Mouse (Mus musculus) hematopoietic stem cell, adult 5-6 weeks (primary cell): ENCODE data around the gene Lefty2. TPM values are rescaled to one million over a fixed set of nuclear protein-coding genes. Genes with fewer than 3 reads are reported as not detected.
A peak's percentile ranks its signal among the peaks of the same experiment; 100 is the strongest.
"Not testable (repeated sequence)": the region's sequence is repeated elsewhere in the genome, so short reads cannot be mapped to it uniquely, and the experiment has no call there.

Source experiments
- ATAC-seq, 2 experiments: fragments of 125-278 bp in 1 of 2; replicated peaks in 1 of 2; 2 replicates each; pipeline ENCODE4 v1.8.0; 2016 to 2017; ENCODE audit warnings: inconsistent platforms in 2 of 2, mild to moderate bottlenecking in 2 of 2, moderate number of reproducible peaks in 2 of 2, low read depth in 1 of 2, moderate TSS enrichment in 1 of 2; ENCODE audit not compliant: low FRiP score in 2 of 2, poor library complexity in 2 of 2, severe bottlenecking in 2 of 2, insufficient read depth in 1 of 2, low TSS enrichment in 1 of 2
- total RNA-seq: library from RNA; stranded (forward); fragments of 172-1452, 232-1000 nt; gene quantifications from 2 replicates; pipeline ENCODE4 v1.2.3, GENCODE M21; 2017

Lefty2 gene
- total RNA-seq, 1 experiment from 2014 or later, result not detected

DNA sequence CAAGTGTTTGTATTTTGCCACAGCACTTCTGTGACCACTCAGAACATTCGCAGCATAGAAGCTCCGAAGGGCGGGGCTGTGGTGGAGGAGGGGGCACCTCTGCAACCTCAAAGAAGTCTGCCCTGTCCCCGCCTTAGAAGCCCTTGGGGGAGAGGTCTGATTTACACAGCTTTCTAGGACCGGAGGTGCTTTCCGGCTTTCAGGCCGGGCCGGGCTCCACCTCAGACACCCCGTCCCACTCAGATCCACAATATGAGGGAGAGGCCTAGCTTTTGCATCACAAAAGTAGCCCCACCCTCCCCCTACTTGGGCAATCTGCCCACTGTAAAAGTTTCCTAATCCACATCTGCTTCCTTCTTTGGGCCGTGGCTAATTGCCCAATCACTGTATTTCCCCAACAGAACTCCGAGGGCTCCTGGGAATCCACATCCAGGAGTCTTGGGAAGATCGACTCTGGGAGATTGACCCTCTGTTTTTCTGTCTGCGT lies 4.3 kb upstream of the Lefty2 start:
- peak; percentile 60 to 66 for ATAC-seq

DNA sequence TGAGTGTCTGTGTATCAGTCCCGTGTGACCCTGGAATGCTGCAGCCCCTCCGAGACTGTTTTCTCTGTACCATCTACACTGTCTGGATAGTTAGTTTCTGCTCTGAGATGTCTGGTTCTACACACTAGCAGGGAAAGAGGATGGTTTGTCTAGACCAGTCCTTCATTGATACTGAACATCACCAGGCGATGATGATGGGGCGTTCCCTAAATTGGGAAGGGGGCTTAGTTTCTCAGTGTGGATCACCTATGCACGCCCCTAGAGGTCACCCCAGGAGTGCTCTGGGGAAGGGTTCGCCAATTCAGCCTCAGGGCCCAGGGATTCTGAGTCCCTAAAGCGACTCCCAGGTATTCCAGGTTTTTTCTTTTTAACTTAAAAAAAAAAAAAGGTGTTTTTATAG lies 3.7 kb upstream of the Lefty2 start:
- 0 out of 4 replicates have a peak, but pooled peaks of 1 of the 2 experiments have one; percentile 0 for ATAC-seq

DNA sequence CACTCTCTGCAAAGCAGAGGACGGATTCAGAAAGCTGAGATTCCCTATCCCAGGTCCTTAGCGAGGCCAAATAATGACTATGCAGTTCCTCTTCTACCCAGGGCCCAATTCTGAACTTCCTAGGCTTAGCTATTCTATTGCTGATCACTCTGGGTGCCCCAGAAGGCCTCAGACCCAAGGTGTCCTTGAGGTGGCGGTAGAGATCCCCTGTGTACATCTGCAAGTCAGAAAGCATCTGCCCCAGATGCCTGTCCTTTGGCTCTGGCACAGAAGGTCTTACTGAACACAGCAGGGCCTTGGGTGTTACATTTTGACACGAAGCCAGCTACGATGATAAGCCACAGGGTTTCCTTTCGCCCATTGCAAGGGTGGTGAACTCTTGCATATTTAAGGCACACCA lies 3.1 kb upstream of the Lefty2 start:
- peak; percentile 56 for ATAC-seq

DNA sequence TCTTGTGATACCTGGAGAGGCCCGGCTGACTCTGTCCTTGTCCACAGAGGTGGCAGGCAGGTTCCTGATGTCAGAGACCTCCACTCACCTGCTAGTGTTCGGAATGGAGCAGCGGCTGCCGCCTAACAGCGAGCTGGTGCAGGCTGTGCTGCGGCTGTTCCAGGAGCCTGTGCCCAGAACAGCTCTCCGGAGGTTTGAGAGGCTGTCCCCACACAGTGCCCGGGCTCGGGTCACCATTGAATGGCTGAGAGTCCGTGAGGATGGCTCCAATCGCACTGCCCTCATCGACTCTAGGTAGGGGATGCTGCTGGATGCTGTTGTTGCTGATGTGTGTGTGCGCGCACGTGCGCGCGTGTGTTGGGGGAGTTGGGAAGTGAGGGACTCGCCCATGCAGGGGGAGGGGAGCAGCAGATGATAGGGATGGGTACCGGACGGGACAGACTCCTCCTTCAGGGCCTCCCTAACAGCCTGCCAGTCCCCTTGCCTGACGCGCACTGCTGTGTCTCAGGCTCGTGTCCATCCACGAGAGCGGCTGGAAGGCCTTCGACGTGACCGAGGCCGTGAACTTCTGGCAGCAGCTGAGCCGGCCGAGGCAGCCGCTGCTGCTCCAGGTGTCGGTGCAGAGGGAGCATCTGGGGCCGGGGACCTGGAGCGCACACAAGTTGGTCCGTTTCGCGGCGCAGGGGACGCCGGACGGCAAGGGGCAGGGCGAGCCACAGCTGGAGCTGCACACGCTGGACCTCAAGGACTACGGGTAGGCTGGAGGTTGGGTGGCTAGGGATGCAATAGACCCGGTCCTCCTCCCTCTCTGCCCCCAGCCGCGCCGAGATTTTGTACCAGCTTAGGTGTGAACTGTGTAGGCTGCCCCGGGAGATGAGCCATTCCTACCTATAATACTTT lies 1.4 kb downstream of the Lefty2 start:
- ATAC-seq, result not testable (repeated sequence)

DNA sequence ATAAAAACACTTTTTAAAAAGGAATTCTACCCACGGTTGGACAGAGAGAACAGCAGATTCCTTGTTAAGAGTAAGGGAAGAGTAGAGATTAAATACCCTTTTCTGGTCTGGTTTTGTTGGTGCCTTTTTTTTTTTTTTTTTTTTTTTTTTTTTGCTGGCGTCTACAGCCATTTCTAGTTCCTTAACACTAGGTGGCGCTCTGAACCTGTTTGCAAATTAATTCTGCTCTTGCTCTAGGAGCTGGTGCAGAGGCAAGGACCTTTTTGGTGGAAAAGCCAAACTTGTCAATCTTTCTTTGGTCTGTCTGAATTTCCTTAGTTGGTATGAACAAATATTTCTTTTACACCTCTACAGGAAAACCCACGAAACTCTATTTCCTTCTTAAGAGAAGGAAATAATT lies 8.2 kb downstream of the Lefty2 start:
- ATAC-seq, result no peak

DNA sequence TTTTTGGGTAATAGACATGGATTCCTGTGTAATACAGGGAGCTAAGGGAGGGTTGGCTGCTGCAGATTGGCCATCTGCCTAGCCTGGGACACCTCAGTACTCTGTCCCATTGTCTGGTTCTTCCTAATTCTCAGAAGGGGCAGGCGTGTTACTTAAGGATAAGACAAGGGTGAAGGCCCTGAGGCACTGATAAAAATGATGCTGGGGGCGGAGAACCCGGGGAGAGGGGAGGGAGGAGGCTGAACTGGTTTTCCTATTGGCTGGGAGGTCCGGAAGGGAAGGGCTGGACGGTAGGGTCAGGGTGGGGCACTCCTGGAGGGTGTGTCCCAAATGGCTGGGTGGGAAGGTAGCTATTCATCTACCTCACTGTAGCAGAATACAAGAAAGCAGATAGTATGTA lies 10.0 kb downstream of the Lefty2 start:
- peak; percentile 9 to 24; a peak in 2 of 4 replicates for ATAC-seq

DNA sequence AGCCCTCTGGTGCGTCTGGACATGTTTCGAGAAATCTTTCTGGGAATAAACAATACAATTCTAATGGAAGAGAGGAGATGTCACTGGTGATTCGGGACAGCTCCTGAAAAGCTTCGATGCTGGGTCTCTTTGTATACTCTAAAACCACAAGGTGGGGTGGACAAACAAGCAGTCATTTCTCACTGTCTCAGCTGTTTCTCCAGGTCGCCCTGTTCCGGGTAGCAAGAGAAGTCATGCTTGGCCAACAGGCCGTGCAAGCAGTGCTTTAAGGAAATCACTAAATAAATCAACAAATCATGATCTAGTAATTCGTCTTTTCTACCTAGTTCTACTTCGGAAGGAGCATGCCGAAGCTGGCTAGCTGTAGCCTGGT lies 10.7 kb downstream of the Lefty2 start:
- ATAC-seq, result 0 out of 4 replicates have a peak, but pooled peaks of 1 of the 2 experiments have one; percentile 0

DNA sequence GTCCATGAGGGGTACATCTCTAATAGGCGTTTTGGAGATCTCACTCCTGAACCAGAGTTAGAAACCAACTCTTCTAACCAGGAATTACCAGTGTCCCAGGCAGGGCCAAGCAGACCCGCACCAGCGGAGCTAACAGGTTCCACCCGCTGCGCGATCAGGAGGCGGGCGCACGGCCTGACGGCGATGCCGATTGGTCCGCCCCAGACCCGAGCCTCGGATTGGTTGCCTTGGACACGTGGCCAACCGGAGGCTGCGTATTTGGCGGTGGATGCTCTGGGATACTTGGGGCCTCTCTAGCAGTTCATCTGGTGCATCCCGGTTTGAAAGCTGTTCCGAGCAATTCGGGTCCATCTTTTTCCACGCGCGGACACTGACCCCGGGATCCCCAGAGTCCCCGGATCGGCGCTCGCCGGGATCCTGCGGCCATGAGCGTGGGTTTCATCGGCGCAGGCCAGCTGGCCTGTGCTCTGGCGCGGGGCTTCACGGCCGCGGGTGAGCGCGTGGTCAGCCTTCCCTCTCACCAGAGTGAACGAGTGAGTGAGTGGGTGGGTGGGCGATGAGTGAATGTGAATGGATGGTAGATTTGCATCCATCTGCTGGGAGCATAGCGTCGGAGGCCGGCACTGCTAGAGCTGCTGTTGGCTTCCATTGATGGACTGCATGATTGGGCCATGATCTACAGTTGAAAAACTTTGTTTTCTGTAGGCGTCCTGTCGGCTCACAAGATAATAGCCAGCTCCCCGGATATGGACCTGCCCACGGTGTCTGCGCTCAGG lies 11.3 kb downstream of the Lefty2 start, which contains the start of gene Pycr2:
Pycr2 (plus strand) TSS at position 255 of the 776 bp plus-strand sequence.
- peak; percentile 97 for ATAC-seq

DNA sequence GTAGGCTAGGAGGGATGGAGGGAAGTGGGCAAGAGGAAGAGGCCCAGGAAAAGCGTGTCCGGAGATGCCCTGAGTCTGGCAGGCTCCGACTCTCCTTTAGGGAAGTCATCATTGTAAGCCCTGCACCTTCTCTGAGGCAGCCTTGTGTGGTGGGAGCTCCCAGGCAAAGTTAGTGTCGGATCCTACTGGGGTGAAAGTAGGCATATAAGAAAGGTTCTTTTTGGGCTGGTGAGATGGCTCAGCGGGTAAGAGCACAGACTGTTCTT lies 11.8 kb downstream of the Lefty2 start:
- ATAC-seq, result peak in 1 of 2 experiments; percentile 31; a peak in 1 of 4 replicates

DNA sequence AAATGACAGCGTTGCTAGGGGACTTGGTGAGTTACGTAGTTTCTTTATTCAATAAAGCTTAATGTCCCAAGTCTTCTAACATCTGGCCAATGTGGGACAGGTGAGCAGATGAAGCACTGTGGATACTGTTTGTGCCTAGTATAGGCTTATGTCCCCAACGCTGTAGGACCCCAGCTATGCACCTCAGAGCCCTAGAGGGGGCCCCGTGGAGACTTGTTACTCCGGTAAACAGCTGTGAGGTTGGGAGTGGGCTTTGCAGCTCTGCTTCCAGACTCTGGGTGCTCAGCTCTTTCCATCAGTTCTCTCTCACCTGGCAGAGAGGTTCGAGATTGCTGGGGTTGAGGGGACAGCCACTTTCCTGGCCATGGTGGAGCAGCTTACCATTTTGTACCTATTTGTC lies 12.4 kb downstream of the Lefty2 start:
- no peak for ATAC-seq

DNA sequence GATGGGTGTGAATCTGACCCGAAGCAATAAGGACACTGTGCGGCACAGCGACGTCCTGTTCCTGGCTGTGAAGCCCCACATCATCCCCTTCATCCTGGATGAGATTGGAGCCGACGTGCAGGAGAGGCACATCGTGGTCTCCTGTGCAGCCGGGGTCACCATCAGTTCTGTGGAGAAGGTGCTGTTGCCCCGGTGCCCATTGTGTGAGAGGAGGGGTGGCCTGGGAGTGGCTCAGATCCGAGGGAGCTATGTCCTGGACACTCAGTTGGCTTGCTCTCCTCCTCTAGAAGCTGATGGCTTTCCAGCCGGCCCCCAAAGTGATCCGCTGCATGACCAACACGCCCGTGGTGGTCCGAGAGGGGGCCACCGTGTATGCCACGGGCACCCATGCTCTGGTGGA lies 13.0 kb downstream of the Lefty2 start:
- no peak for ATAC-seq

DNA sequence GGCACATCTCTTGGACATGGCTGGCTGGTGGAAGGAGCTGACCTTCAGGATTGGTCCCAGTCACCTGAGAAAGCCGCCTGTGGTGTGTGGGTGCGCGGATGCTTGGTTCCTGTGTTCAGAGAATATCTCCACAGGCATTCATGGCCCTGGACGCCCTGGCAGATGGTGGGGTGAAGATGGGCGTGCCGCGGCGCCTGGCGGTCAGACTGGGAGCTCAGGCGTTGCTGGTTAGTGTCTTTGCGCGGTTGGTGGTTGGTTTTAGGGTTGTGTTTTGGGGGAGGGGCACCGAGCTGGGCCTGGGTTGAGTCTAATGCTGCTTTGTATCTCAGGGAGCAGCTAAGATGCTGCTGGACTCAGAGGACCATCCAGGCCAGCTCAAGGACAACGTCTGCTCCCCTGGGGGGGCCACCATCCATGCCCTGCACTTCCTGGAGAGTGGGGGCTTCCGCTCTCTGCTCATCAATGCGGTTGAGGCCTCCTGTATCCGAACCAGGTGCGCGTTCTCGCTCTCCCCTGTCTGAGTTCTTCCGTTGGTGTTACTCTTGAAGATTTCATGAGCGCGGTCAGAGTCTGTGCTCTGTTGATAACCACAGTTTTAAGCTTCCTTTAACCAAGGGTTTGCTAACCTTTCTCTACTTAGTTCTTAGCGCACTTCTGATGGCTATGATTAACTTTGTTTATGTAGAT lies 13.7 kb downstream of the Lefty2 start:
- no peak for ATAC-seq

DNA sequence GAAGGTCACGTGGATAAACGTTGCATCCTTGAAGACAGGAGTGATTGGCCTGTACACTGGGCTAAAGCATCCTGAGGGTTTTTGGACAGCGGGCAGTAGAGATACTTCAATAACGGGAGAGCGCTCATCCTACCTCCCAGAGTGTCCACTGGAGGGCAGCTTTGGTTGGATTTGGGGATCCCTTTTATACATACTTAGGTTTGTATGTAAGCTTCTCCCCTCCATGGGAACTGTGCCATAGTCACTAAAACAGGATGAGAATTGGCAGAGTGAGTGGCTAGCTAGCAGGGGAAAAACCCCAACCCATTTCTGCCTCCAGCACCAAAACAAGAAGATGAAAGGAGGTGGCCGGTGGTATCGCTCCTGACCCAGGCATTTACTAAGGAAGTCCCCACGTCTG lies 18.2 kb downstream of the Lefty2 start:
- ATAC-seq, result no peak

DNA sequence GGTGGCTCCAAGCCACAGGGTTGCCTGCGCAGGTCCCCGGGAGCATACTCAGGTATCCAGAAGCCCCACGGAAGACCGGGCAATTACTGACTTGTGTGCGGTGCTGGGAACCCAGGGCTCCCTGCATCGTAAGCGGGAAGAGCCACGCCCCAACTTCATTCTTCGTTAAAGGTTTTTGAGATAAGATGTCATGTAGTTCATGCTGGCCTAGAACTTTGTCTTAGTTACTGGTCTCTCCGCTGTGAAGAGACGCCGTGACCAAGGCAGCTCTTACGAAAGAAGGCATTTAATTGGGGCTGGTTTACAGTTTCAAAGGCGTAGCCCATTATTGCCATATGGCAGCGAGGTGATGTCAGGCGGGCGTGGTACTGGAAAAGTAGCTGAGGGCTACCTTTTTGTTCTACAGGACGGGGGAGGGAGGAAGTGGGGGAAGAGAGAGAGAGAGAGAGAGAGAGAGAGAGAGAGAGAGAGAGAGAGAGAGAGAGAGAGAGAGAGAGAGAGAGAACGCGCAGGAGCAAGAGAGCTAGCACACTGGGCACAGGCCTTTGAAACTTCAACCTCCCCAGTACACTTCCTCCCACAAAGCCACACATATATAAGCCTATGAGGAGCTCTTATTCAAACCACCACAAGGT lies 18.9 kb downstream of the Lefty2 start:
- ATAC-seq, result peak; percentile 61 to 63; a peak in 3 of 4 replicates

DNA sequence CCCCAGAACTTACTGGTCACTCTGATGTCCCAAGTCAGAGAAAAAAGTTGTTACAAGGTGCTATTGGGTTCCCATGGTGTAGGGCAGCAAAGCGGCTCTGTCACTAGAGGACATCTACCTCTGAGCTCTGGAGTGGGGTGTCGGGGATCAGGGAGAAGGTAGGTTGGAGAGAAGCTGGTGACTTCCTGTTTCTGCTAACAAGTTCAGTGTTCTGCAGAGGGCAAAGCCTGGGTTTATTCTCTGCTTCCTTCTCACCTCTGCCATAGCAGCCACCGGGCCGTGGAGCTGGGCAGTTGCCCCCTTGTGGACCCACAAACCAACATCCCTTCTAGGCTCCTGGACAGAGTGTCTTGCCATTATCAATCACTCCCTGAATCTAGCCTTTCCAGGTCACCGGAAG lies 19.9 kb downstream of the Lefty2 start:
- ATAC-seq, result peak; percentile 49 to 61; a peak in 3 of 4 replicates

DNA sequence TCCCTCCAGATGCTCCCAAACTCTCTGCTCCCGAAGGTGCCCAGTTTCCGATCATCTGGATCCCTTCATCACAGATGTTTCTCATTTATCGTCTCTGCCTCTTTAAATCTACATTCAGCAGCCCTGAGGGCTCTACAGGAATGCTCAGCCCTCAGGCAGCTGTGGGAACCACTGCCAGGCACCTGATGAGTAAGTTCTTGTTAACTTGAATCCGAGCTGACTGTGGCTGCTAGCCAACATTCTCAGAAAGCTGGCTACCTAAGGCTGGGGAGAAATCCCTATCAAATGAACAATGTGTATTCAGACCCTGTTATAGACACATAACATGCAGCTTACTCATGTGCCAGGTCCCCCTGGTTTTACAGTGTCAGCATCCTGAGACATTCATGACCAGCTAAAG lies 20.9 kb downstream of the Lefty2 start:
- no peak for ATAC-seq

DNA sequence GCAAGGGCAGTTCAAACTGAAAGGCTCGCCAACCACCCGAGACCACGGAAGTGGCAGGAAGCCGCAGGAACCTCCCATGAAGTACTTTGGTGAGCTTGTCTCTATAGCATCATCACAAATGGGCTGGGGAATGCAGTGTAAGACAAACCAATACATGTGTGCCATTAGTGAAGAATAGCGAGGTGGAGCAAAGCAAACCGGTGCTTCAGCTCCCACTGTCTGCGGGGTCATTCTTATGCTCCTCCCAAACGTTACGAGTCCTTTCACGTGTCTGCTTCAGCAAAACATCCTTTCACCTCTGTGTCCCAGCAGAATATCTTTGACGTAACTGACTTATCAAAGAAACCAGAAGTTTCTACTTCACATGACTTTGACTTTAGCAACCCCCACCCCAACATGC lies 23.5 kb downstream of the Lefty2 start:
- ATAC-seq, result no peak
